ENCODE assay signal across 9 mouse cellular contexts in genomic region chr5:140609511-140610272, GRCm38 (mm10). TPM values are rescaled to one million over a fixed set of nuclear protein-coding genes. Genes with fewer than 3 reads are reported as not detected.
DNase-seq lines count a peak whose midpoint lies in the region; ATAC-seq and TF ChIP-seq lines count a peak whose summit lies in the region.
"Had no signal": no experiment of that assay in that cellular context is flagged by ENCODE, and none has a peak within 500 bp of the region (broad histone marks: within the 10 kb centered on the region; RNA-seq: fewer than 3 reads in every experiment).

No protein-coding gene starts in this region.

- TF ChIP-seq POLR2A in heart, adult 2 months (IDR thresholded peaks at IDR 0.05; ENCODE audit: insufficient read depth, low read depth, low read length), result 0 out of 2 replicates have a peak, but pooled peaks have one; percentile 24

- H3K9me3 ChIP-seq in kidney, embryonic 14.5 days (ENCODE audit: control insufficient read depth, low read length), result no peaks in the 10 kb centered on the region
- H3K9me3 ChIP-seq in kidney, postnatal 0 days (replicated peaks; ENCODE audit: low read length), result no peaks in the 10 kb centered on the region
- no peaks in the 10 kb centered on the region for H3K9me3 ChIP-seq in lung, postnatal 0 days (ENCODE audit: low read length)

- H3K27me3 ChIP-seq in kidney, embryonic 14.5 days (ENCODE audit: control insufficient read depth, insufficient read depth, low read length), result no peaks in the 10 kb centered on the region
- no peaks in the 10 kb centered on the region for H3K27me3 ChIP-seq in heart, adult 2 months (ENCODE audit: control insufficient read depth, insufficient read depth, low read length)
- no peaks in the 10 kb centered on the region for H3K27me3 ChIP-seq in kidney, postnatal 0 days (ENCODE audit: insufficient read depth, low read length)
- H3K27me3 ChIP-seq in lung, postnatal 0 days (replicated peaks; ENCODE audit: insufficient read depth, low read length), result peaks cover 4% of the 10 kb centered on the region

- H3K36me3 ChIP-seq in kidney, embryonic 14.5 days (ENCODE audit: control insufficient read depth, insufficient read depth, low read length), result peaks cover 24% of the 10 kb centered on the region
- no peaks in the 10 kb centered on the region for H3K36me3 ChIP-seq in heart, adult 2 months (ENCODE audit: control insufficient read depth, insufficient read depth, low read length)
- H3K36me3 ChIP-seq in kidney, postnatal 0 days (ENCODE audit: insufficient read depth, low read length), result peaks cover 22% of the 10 kb centered on the region
- H3K36me3 ChIP-seq in lung, postnatal 0 days (ENCODE audit: insufficient read depth, low read length), result no peaks in the 10 kb centered on the region; the same call in none of the 2 replicates

- WGBS in kidney, embryonic 14.5 days, result 22% methylated on average over 13 of the region's 13 CpGs
- 14% methylated on average over 13 of the region's 13 CpGs for WGBS in heart, adult 2 months
- WGBS in kidney, postnatal 0 days, result 11% methylated on average over 13 of the region's 13 CpGs
- 21% methylated on average over 13 of the region's 13 CpGs for WGBS in lung, postnatal 0 days

- peak overlapping the region; percentile 86; the same call in 1 of the 2 replicates for H3K9ac ChIP-seq in kidney, embryonic 14.5 days (ENCODE audit: low read depth, low read length)
- H3K9ac ChIP-seq in heart, adult 2 months (ENCODE audit: low read depth, low read length), result peak overlapping the region; percentile 50
- H3K9ac ChIP-seq in kidney, postnatal 0 days (ENCODE audit: low read depth, low read length), result peak overlapping the region; percentile 71
- H3K9ac ChIP-seq in lung, postnatal 0 days (replicated peaks; ENCODE audit: low read depth), result peak overlapping the region; percentile 54

- DNase-seq in kidney, adult 11 months, result no peak
- peak; percentile 69 for DNase-seq in adrenal gland, postnatal 14 days
- peak; percentile 55 to 60 for DNase-seq in heart, adult 2 months
- peak; percentile 53 for DNase-seq in kidney, postnatal 0 days (ENCODE audit: low spot score)
- DNase-seq in lung, postnatal 0 days (ENCODE audit: low spot score), result peak; percentile 76
- DNase-seq in spleen, postnatal 10 days (ENCODE audit: low spot score in 2 of 2), result peak; percentile 47 to 54
- no peak for DNase-seq in urinary bladder, adult 2 months (ENCODE audit: low spot score)

- no peaks in the 10 kb centered on the region for H3K79me2 ChIP-seq in heart, adult 2 months (replicated peaks; ENCODE audit: control insufficient read depth, insufficient read depth, low read length)

- H3K4me2 ChIP-seq in kidney, embryonic 14.5 days (replicated peaks; ENCODE audit: low read depth, low read length), result peak overlapping the region; percentile 88
- peak overlapping the region; percentile 81 for H3K4me2 ChIP-seq in kidney, postnatal 0 days (ENCODE audit: low read length)
- H3K4me2 ChIP-seq in lung, postnatal 0 days (replicated peaks; ENCODE audit: low read depth, low read length), result peak overlapping the region; percentile 75

- intact Hi-C loops in heart, adult 2 months (cut with DNase I), result loop anchor here (2.0 kb wide), 2 partner anchors 13 to 41 kb away; no protein-coding TSS in a partner anchor

- ATAC-seq in kidney, embryonic 14.5 days (ENCODE audit: low FRiP score, low TSS enrichment), result no peak
- ATAC-seq in kidney, postnatal 0 days (replicated peaks; ENCODE audit: low FRiP score, low read depth), result no peak
- peak; percentile 23 for ATAC-seq in lung, postnatal 0 days

- peak overlapping the region; percentile 69 for H3K4me3 ChIP-seq in kidney, embryonic 14.5 days (ENCODE audit: low read length)
- H3K4me3 ChIP-seq in heart, adult 2 months, result peak overlapping the region; percentile 55
- peak overlapping the region; percentile 62 for H3K4me3 ChIP-seq in kidney, postnatal 0 days (replicated peaks; ENCODE audit: low read depth, low read length)
- H3K4me3 ChIP-seq in lung, postnatal 0 days (ENCODE audit: low read depth, low read length), result peak overlapping the region; percentile 62

- peaks cover 62% of the 10 kb centered on the region for H3K4me1 ChIP-seq in kidney, embryonic 14.5 days (ENCODE audit: control insufficient read depth, insufficient read depth, low read length)
- peaks cover 8% of the 10 kb centered on the region for H3K4me1 ChIP-seq in heart, adult 2 months (ENCODE audit: control insufficient read depth, insufficient read depth, low read length)
- H3K4me1 ChIP-seq in kidney, postnatal 0 days (replicated peaks; ENCODE audit: insufficient read depth, low read length), result peaks cover 55% of the 10 kb centered on the region
- H3K4me1 ChIP-seq in lung, postnatal 0 days (ENCODE audit: insufficient read depth, low read depth, low read length), result peaks cover 41% of the 10 kb centered on the region

- no peak for TF ChIP-seq CTCF in heart, adult 2 months (IDR thresholded peaks at IDR 0.05)
- no peak for TF ChIP-seq CTCF in kidney, postnatal 0 days (IDR thresholded peaks at IDR 0.05; ENCODE audit: low read depth)
- TF ChIP-seq CTCF in lung, postnatal 0 days (IDR thresholded peaks at IDR 0.05), result no peak

- peak overlapping the region; percentile 89 for H3K27ac ChIP-seq in kidney, embryonic 14.5 days (ENCODE audit: low read depth, low read length)
- peak overlapping the region; percentile 80 for H3K27ac ChIP-seq in heart, adult 2 months
- peak overlapping the region; percentile 77 for H3K27ac ChIP-seq in kidney, postnatal 0 days
- peak overlapping the region; percentile 98 for H3K27ac ChIP-seq in lung, postnatal 0 days (ENCODE audit: low read length)

- no peak for TF ChIP-seq EP300 in heart, adult 2 months (IDR thresholded peaks at IDR 0.05; ENCODE audit: insufficient read depth, low read depth, low read length)
- no peak; the same call in 1 of the 2 replicates for TF ChIP-seq EP300 in lung, postnatal 0 days (IDR thresholded peaks at IDR 0.05)

RNA-seq across cellular contexts. Expression of gene Lfng, which starts 2.6 kb away (rescaled TPM):
- 32.2 and 39.0 TPM in 2 replicates for polyA plus RNA-seq in kidney, embryonic 14.5 days (2014; fragmentation: Nextera tagmentation; extraction: Ambion mirVana)
- total RNA-seq in adrenal gland, postnatal 14 days (2021), result 13.7 and 26.8 TPM in 2 replicates
- total RNA-seq in heart, adult 2 months (2021), result 10 to 100 TPM in 1 of 2 experiments, 1 to 10 TPM in 1; 7.4 to 11.5 TPM
- 18.4 and 23.1 TPM in 2 replicates for polyA plus RNA-seq in heart, adult 2 months (2012; rRNA removed)
- 28.8 and 33.4 TPM in 2 replicates for polyA plus RNA-seq in kidney, postnatal 0 days (2015; fragmentation: Nextera tagmentation; extraction: Ambion mirVana)
- polyA plus RNA-seq in lung, postnatal 0 days (2015; fragmentation: Nextera tagmentation; extraction: Ambion mirVana), result 23.1 and 25.5 TPM in 2 replicates
- polyA plus RNA-seq in urinary bladder, adult 2 months (2012; rRNA removed), result 20.6 and 23.6 TPM in 2 replicates

RNA-seq across cellular contexts. Expression of gene Ttyh3, which starts 39.1 kb away (rescaled TPM):
- polyA plus RNA-seq in kidney, embryonic 14.5 days (2014; fragmentation: Nextera tagmentation; extraction: Ambion mirVana), result 40.0 and 48.5 TPM in 2 replicates
- 72.5 and 83.6 TPM in 2 replicates for total RNA-seq in adrenal gland, postnatal 14 days (2021)
- 10 to 100 TPM; 10.6 to 11.0 TPM for total RNA-seq in heart, adult 2 months (2021)
- 13.9 and 14.6 TPM in 2 replicates for polyA plus RNA-seq in heart, adult 2 months (2012; rRNA removed)
- 21.7 and 25.3 TPM in 2 replicates for polyA plus RNA-seq in kidney, postnatal 0 days (2015; fragmentation: Nextera tagmentation; extraction: Ambion mirVana)
- polyA plus RNA-seq in lung, postnatal 0 days (2015; fragmentation: Nextera tagmentation; extraction: Ambion mirVana), result 18.2 and 19.8 TPM in 2 replicates
- polyA plus RNA-seq in urinary bladder, adult 2 months (2012; rRNA removed), result 11.7 and 24.4 TPM in 2 replicates

RNA-seq across cellular contexts. Expression of gene Grifin, which starts 44.8 kb away (rescaled TPM):
- 0.34 TPM in 1 of 2 replicates, not detected in the other for polyA plus RNA-seq in kidney, embryonic 14.5 days (2014; fragmentation: Nextera tagmentation; extraction: Ambion mirVana)
- total RNA-seq in adrenal gland, postnatal 14 days (2021), result not detected in 2 replicates
- not detected for total RNA-seq in heart, adult 2 months (2021)
- not detected in 2 replicates for polyA plus RNA-seq in heart, adult 2 months (2012; rRNA removed)
- not detected in 2 replicates for polyA plus RNA-seq in kidney, postnatal 0 days (2015; fragmentation: Nextera tagmentation; extraction: Ambion mirVana)
- polyA plus RNA-seq in lung, postnatal 0 days (2015; fragmentation: Nextera tagmentation; extraction: Ambion mirVana), result not detected in 2 replicates
- polyA plus RNA-seq in urinary bladder, adult 2 months (2012; rRNA removed), result not detected in 2 replicates
- total RNA-seq: neutrophil, adult 5-6 weeks had no signal

Comparison
In these comparisons a context has a peak if more than half of its experiments do, and no peak if none do; other contexts are left out.
1. DNase-seq: peak in adrenal gland, postnatal 14 days (single experiment), heart, adult 2 months (2 of 2), kidney, postnatal 0 days (single experiment), lung, postnatal 0 days (single experiment) and spleen, postnatal 10 days (2 of 2); none in kidney, adult 11 months (single experiment) and urinary bladder, adult 2 months (single experiment).
2. Peak in every context shown above with its lines, with median percentiles within 50 percentile points of each other: H3K27ac ChIP-seq, H3K4me2 ChIP-seq, H3K4me3 ChIP-seq and H3K9ac ChIP-seq.